Mouse (Mus musculus) adrenal gland, adult 18-20 months (tissue): Measurements from ENCODE around the gene Ctnnal1. TPM values are rescaled to one million over a fixed set of nuclear protein-coding genes. Genes with fewer than 3 reads are reported as not detected.
A peak's percentile ranks its signal among the peaks of the same experiment; 100 is the strongest.

Experiments used
- DNase-seq, 2 experiments: peaks; one replicate each; pipeline ENCODE4 v3.0.0; 2021 to 2022; ENCODE audit warnings: low spot score in 2 of 2
- total RNA-seq, 2 experiments: library from RNA; stranded (reverse); gene quantifications; 1 replicate in 1 of 2; 2 replicates in 1 of 2; pipeline ENCODE4 v1.2.3; 2021

Ctnnal1 gene
- total RNA-seq, 2 experiments from 2014 or later, result 9.8 to 20.7 TPM

DNA sequence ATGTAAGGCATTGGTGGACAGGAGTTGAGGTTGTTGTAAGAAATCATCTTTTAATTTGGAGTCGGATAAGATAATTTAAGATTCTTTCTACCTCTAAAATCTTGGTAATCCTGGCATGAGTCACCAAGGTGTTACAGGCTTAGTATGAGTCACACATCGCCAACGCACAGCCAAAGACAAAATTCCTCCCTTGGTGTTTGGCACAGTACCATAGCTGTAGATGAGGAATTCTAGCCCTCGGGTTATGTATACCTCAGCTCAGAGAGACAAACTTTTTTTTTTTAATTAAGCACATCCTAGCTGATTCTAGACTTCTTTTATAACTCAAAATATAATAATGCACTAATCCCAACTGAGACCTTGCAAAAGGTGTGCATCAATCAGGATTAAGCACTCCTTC is 972 bp downstream of the Ctnnal1 start:
- DNase-seq, result no peak

DNA sequence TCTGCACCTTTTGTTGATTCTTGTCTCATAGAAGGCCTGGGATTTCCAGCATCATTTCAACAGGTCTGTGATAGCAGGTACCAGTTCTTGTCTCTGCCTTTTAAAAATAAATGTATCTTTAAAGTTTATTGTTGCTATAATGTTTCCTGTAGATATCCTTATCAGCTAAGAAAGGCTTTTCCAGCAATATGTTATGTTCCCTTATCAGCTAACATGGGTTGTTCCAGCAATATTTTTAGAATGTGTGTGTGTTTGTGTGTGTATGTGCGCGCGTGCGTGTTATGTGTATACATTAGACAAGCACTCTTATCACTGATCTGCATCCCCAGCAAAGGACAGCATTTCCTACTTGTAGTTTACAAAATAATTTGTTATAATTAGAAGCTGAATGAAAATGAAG is 3.4 kb downstream of the Ctnnal1 start:
- DNase-seq, result no peak

DNA sequence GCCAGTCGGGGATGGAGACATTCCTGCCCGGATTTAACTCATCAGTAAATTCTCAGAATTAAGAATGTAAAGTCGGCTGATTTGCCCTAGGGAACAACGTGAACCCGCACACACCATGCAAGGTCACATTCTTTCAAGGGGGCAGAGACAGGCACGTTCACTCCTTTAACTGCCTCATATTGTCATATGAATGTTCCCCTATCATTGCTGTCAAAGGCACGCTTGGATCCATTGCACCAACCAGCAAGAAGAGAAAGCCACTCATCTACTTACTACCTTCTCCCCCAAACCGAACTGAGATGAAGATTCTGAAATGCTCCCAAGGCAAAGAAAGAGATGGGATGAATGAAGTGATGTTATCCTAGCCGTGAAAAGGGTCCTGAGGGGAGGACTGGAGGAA is 6.3 kb downstream of the Ctnnal1 start:
- DNase-seq, result no peak

- DNase-seq, result no peak
Observed at GRCm38 (mm10) chr4:56856371-56856949, 8.5 kb downstream of the Ctnnal1 start.

- no peak for DNase-seq
Observed at GRCm38 (mm10) chr4:56855935-56856334, 9.1 kb downstream of the Ctnnal1 start.

DNA sequence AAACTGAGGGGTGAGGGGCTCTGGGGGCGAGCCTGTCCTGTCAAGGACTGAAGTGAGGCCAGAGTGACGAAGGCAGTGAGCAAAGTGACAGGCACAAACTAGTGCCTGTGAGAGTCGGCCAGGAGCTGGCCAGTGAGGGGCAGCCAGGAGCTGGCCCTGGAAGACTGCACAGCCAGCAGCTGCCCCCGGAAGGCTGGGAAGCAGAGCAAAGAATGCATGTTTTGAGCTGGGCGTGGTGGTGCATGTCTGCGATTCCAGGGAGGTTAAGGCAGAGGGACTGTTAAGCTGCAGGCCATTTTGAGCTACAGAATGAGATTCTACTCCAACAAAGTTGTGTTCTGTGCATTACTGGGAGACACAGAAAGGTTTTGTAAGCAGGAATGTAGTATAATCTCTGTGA is 14.3 kb downstream of the Ctnnal1 start:
- no peak for DNase-seq

- DNase-seq, result no peak
Observed at GRCm38 (mm10) chr4:56848044-56848443, 16.9 kb downstream of the Ctnnal1 start.

GRCm38 (mm10) chr4:56847400-56847799 is 17.6 kb downstream of the Ctnnal1 start:
- DNase-seq, result no peak

DNA sequence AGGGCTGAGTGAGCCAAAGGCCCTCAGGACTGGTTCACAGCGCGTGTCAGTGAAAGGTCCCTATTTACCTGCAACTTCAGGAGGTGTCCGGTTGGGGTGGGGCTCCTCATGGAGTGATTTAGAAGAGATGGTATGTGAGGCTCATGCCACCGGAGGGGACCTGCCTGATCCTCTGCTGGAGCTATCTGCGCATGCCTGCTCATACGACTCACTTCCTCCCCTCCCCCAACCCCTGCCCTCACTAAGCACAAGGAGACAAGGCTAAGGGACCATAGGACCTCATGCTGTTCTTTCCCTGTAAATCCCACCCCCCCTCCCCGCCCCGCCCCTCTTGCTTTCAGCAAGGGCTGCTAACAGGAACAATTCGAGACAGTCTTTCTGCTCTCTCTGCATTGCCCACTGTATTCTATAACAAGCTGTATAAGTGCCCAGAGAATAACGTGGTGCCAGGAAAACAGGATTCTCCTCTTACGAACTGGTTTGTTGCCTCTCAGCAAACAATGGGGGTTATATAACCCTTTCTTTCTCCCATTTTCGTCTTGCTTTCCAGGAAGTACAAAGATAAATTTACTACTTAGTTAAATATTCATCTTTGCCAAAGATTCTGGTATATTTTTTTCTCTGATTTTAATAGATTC is 19.0 kb downstream of the Ctnnal1 start:
- no peak for DNase-seq

DNA sequence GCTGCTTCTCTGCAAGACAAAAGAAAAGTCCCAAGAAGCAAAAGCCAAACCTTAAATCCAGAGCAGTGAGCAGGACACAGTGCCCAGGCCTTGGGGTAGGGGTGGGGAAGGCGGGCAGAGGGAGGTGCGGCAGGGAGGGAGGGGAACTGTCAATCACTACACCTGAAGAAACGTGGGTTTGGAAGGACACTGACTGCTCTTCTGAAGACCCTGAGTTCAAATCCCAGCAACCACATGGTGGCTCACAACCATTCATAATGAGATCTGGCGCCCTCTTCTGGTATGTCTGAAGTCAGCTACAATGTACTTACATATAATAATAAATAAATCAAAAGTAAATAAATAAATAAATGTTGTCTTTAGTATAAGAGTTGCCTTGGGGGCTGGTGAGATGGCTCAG is 20.1 kb downstream of the Ctnnal1 start:
- no peak for DNase-seq

DNA sequence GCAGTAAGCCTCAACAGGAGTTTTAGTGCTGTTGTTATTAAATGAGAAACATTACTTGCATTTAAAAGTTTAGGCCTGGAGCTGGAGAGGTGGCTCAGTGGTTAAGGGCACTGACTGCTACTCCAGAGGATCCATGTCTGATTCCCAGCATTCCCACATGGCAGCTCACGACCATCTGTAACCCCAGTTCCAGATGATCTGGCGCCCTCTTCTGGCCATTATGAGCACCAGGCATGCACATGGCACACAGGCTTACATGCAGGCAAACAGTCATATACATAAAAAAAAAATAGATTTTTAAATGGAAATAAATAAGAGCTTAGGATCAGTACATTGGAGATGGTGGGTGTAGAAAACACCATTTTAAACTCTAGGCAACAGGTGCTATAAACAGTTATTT is 21.0 kb downstream of the Ctnnal1 start:
- DNase-seq, result no peak

DNA sequence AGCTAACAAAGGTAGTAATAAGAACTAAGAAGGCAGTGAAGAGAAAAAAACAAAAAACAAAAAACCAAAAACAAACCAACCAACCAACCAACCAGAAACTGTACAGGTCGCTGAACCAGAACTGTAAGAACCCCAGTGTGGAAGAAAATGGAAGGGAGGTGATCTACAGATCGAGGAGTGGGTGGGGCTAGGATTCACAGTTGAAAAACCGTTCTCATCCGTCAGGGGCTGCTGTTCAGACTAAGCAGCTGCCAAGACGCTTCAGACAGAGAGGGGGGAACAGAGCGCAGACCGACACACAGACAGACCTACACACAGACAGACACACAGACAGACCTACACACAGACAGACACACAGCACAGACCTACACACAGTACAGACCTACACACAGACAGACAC is 22.5 kb downstream of the Ctnnal1 start:
- no peak for DNase-seq

DNA sequence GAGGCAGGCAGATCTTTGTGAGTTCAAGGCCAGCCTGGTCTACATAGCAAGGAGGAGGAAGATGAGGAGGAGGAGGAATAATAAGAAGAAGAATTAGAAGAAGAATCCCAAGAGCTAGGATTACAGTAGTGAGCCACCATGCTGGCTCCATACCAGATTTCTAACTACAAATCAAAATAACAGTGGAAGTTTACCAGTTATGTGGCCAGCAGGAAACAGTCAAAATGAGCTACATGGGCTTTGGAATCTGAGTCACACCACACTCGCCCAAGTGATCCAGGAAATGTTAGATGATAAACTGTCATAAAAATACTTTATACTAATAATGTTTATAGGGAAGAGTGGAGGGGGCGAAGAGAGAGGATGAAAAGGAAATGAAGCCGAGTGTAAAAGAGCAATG is 24.7 kb downstream of the Ctnnal1 start:
- no peak for DNase-seq

- DNase-seq, result no peak
Observed at GRCm38 (mm10) chr4:56837661-56838060, 27.3 kb downstream of the Ctnnal1 start.

- no peak for DNase-seq
Observed at GRCm38 (mm10) chr4:56831998-56832397, 33.0 kb downstream of the Ctnnal1 start.

GRCm38 (mm10) chr4:56831013-56831609 is 33.9 kb downstream of the Ctnnal1 start:
- DNase-seq, result no peak

DNA sequence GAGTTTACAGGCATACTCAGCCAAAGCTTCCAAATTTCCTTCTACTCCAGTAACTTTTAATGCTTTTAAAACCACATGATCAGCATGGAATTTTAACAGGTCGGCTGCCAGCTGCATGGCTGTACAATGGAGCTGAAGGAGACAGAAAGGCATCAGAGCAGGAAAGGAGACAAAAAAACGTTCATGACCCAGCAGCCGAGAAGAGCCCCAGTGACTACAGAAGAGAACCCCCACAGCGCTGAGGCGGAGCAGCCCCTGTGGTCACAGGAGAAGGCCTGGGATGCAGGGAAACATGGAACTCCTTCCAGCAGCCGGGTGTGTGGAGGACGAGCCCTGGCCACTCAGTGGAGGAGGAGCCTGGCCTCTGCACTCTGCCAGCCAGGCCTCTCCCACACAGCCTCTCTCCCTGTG is 35.5 kb downstream of the Ctnnal1 start:
- no peak for DNase-seq

- DNase-seq, result no peak
Observed at GRCm38 (mm10) chr4:56828932-56829331, 36.1 kb downstream of the Ctnnal1 start.

DNA sequence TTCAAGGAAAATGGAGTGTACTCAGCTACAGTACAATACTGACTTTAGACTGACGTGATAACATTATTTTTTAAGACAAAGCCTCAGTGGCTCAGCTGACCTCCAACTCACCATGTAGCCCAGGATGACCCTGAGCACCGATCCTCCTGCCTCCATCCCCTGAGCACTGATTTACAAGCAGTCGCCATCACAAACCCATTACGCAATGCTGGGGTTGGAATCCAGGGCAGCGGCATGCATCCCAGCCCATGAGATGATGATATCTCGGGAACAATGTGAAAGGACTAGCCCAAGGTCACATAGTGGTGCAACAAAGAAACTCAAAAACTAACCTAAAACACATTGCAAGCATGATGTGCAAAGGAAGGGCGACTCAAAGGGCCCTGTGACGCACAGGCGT is 40.8 kb downstream of the Ctnnal1 start:
- DNase-seq, result peak in 1 of 2 experiments; percentile 24

DNA sequence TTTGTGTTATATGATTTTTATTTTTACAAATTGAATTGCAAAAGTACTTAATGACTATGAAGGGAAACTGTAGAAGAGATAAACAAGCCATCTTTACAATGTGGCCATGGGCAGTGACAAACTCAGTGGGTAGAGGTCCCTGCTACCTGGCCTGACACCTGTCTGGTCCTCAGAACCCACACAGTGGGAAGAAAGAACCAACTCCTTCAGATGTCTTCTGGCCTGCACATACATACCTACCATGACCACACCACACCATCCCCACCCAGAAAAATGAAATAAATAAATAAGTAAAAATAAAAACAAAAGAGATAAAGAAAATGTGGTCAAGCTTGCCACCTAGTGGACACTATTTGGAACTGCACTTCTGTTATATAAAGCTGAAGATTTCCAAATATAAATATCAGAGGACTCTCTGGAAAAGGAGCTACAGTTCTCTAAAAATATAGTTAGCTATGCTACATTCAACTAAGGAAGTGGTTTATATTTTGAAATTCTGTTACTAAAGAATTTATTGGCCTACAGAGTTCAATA is 44.9 kb downstream of the Ctnnal1 start:
- no peak for DNase-seq

DNA sequence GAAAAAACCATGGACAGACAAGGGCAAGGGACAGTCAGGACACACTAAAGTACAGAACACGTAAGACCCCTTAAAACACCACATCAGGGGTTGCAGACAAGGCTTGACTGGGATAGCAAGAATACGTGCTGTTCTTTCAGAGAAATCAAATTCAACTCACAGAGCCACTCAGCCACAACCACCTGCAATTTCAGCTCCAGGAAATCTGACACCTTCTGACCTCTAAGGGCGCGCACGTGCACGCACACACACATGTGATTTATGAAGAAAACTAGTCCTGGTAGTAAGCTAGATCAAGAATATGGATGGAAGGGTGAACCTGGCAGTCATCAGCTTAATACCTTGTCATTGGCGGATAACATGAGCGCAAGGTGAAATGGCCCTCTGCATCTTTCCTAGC is 49.9 kb downstream of the Ctnnal1 start:
- no peak for DNase-seq

DNA sequence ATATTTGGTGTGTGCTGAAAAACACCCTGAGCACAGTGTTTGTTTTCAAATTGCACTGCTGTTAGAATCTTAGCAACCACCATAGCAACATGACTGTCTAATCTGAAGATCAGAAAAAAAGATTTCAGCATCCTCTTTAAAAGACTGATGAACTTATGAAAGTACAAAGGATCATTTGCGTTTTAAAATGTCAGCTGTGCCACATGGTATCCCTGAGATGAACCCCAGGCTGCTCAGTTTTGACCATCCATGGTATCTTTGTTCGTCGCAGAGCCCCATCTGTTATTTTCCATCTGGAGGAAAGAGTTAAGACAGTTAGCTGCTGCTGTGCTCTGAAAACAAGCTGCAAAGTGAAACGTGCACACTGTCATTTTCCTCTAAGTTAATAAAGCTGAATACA is 52.9 kb downstream of the Ctnnal1 start:
- DNase-seq, result no peak

GRCm38 (mm10) chr4:56811642-56812041 is 53.3 kb downstream of the Ctnnal1 start:
- DNase-seq, result no peak
